Mouse (Mus musculus): Measurements from ENCODE around the gene Hexdc. TPM values are rescaled to one million over a fixed set of nuclear protein-coding genes. Genes with fewer than 3 reads are reported as not detected.

Hexdc gene
- total and polyA plus RNA-seq, 2 experiments from 2014 or later, result 30.7 to 89.6 TPM

DNA sequence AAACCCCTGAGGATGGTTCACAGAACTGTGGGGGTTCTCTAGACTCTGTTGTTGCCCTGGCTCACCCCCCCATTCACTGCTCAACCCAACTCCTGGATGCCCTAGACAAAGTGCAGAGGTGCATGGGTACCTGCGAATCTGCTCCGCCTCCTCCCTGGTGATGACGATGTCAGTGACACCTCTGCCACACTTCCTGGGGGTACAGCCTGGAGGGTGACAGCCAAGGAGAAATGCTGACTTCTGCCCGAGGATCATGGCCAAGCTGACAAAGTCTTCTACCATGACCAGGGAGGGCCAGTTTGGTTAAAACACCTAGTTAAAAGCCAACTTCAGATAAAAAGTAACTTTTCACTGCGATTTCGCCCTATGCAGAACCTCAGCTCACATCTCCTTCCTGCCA is 3.5 kb upstream of the Hexdc start:
- no peak for TF ChIP-seq CTCF (IDR thresholded peaks at IDR 0.05; ENCODE audit: low read depth)
- H3K4me1 ChIP-seq (ENCODE audit: insufficient read depth, low read length), result no peaks in the 10 kb centered on the region; the same call in 1 of the 2 replicates
- 92% methylated on average over 6 of the region's 6 CpGs for WGBS
- H3K9ac ChIP-seq (replicated peaks; ENCODE audit: low read length), result no peak overlapping the region
- ATAC-seq (no peak), DNase-seq (ENCODE audit: low spot score) (no peak)
- H3K36me3 ChIP-seq (ENCODE audit: insufficient read depth, low read length), result 0 out of 2 replicates have a peak, but pooled peaks cover 4% of the 10 kb centered on the region
- H3K27me3 ChIP-seq (ENCODE audit: insufficient read depth, low read length), result no peaks in the 10 kb centered on the region
- H3K9me3 ChIP-seq (ENCODE audit: low read length), result no peaks in the 10 kb centered on the region
- no peak overlapping the region for H3K27ac ChIP-seq
- H3K4me3 ChIP-seq (ENCODE audit: low read length), result no peak overlapping the region
- no peak overlapping the region for H3K4me2 ChIP-seq (ENCODE audit: low read depth, low read length)

DNA sequence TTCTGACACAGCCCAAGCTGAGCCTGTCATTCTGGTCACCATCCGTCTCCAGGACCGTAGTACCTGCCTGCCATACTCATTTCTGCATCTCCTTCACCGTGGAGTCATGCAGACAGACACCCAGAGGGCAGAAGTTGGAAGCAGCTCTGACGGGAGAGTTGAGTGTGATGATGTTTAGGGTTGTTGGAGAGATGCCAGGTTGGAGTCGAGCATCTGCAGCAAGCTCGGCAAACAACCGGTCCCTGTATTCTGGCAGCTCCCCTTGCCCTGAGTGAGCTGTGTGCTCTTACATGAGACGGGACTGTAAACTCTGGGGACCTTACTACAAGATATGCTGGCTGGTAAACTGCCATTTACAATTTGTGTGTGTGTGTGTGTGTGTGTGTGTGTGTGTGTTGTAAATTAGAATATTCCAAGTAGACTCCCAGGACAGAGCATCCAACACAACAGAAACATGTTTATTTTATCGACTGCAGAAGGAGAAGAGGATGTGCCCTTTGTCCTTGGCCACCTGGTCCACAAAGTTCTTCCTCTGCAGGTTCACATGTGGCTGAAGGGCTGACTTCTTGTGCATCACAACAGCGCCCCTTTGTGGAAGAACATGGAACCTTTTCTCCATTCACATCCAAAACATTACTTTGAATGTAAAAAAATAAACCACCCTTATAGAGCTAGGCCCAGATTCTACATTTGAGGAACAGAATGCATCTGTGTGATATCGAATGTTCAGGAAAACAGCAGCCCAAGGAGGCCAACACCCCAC is 2.6 kb upstream of the Hexdc start:
- H3K4me1 ChIP-seq (ENCODE audit: insufficient read depth, low read length), result no peaks in the 10 kb centered on the region; the same call in 1 of the 2 replicates

DNA sequence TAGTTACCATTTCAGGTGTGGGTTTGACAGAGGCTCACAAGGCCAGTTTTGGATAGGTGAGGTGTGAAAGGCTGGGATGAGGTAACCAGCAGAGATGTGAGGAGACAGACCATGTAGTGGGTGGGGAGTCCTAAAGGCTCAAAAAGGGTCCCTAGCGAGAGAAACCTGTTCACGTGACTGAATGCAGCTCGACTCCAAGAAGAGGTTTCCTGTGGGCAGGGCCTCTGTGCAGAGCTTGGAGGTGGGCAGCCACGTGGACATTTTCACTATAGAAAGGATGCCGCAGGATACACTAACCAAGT is 423 bp upstream of the Hexdc start:
- TF ChIP-seq CTCF (IDR thresholded peaks at IDR 0.05; ENCODE audit: low read depth), result no peak
- DNase-seq (ENCODE audit: low spot score) (no peak), ATAC-seq (no peak)
- Histone ChIP-seq H3K4me2 (ENCODE audit: low read depth, low read length) (peak overlapping the region; percentile 62), H3K9ac (replicated peaks; ENCODE audit: low read length) (peak overlapping the region; percentile 79), H3K4me3 (ENCODE audit: low read length) (peak overlapping the region; percentile 79), H3K4me1 (ENCODE audit: insufficient read depth, low read length) (no peaks in the 10 kb centered on the region; the same call in 1 of the 2 replicates), H3K27ac (peak overlapping the region; percentile 81), H3K9me3 (ENCODE audit: low read length) (no peaks in the 10 kb centered on the region), H3K36me3 (ENCODE audit: insufficient read depth, low read length) (peaks cover 8% of the 10 kb centered on the region; the same call in 1 of the 2 replicates), H3K27me3 (ENCODE audit: insufficient read depth, low read length) (no peaks in the 10 kb centered on the region)
- WGBS, result 0% methylated on average over 5 of the region's 5 CpGs

More for the DNA sequence above, 2.6 kb upstream of the Hexdc start:
- no peaks in the 10 kb centered on the region for H3K27me3 ChIP-seq (ENCODE audit: insufficient read depth, low read length)
- TF ChIP-seq CTCF (IDR thresholded peaks at IDR 0.05; ENCODE audit: low read depth), result peak; percentile 76
- no peak overlapping the region for H3K4me3 ChIP-seq (ENCODE audit: low read length)
- no peak overlapping the region for H3K4me2 ChIP-seq (ENCODE audit: low read depth, low read length)
- no peak for ATAC-seq
- no peak overlapping the region for H3K9ac ChIP-seq (replicated peaks; ENCODE audit: low read length)
- 44% methylated on average over 11 of the region's 11 CpGs for WGBS
- no peak overlapping the region for H3K27ac ChIP-seq
- peak; percentile 72 for DNase-seq (ENCODE audit: low spot score)
- no peaks in the 10 kb centered on the region for H3K9me3 ChIP-seq (ENCODE audit: low read length)
- H3K36me3 ChIP-seq (ENCODE audit: insufficient read depth, low read length), result no peaks in the 10 kb centered on the region

DNA sequence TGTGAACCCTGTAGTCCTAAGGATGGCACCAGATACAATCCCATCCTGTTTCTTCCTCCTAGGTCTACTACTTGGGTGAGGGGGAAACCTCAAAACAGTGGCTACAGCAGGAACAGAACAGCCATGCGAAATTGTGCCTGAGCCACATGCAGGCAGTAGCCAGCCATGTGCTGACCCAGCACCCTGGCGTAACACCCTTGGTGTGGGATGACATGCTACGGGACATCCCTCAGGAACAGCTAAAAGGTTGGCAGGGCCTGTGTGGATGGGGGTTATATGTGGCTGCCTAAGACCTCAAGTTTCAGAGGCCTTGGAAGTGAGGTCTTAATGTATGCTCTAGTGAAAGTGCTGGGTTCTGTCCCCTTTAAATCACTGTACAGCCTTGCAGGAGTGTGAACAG is 12.6 kb downstream of the Hexdc start:
- WGBS, result 93% methylated on average over 3 of the region's 3 CpGs
- peaks cover 23% of the 10 kb centered on the region; the same call in 1 of the 2 replicates for H3K36me3 ChIP-seq (ENCODE audit: insufficient read depth, low read length)
- no peak for ATAC-seq

DNA sequence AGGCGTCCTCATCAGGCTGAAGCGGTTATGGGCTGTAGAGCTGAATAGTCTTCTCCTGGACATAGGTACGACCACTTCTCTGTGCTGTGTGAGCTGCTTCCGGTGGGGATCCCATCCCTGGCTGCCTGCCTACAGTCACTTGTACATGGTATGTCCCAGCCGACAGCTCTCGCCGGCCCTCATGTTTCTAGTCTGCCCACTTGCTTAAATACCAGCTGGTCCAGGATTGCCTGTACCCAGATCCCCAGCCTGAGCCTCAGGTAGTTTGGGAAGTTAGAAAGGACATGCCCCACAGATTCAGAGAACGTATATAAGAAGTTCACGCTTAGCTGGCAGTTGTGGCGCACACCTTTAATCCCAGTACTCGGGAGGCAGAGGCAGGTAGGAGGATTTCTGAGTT is 15.5 kb downstream of the Hexdc start:
- no peak for ATAC-seq
- H3K4me2 ChIP-seq (ENCODE audit: low read depth, low read length), result no peak overlapping the region
- no peaks in the 10 kb centered on the region for H3K4me1 ChIP-seq (ENCODE audit: insufficient read depth, low read length)
- WGBS, result 91% methylated on average over 11 of the region's 11 CpGs
- H3K27ac ChIP-seq, result no peak overlapping the region
- no peak for DNase-seq (ENCODE audit: low spot score)
- peaks cover 29% of the 10 kb centered on the region for H3K36me3 ChIP-seq (ENCODE audit: insufficient read depth, low read length)
- H3K9ac ChIP-seq (replicated peaks; ENCODE audit: low read length), result no peak overlapping the region
- no peak for TF ChIP-seq CTCF (IDR thresholded peaks at IDR 0.05; ENCODE audit: low read depth)
- H3K9me3 ChIP-seq (ENCODE audit: low read length), result no peaks in the 10 kb centered on the region
- no peaks in the 10 kb centered on the region for H3K27me3 ChIP-seq (ENCODE audit: insufficient read depth, low read length)
- H3K4me3 ChIP-seq (ENCODE audit: low read length), result no peak overlapping the region

More for the DNA sequence above, 12.6 kb downstream of the Hexdc start:
- Histone ChIP-seq H3K9ac (replicated peaks; ENCODE audit: low read length) (no peak overlapping the region), H3K4me2 (ENCODE audit: low read depth, low read length) (no peak overlapping the region), H3K4me1 (ENCODE audit: insufficient read depth, low read length) (no peaks in the 10 kb centered on the region), H3K9me3 (ENCODE audit: low read length) (no peaks in the 10 kb centered on the region), H3K4me3 (ENCODE audit: low read length) (no peak overlapping the region), H3K27me3 (ENCODE audit: insufficient read depth, low read length) (no peaks in the 10 kb centered on the region), H3K27ac (no peak overlapping the region)
- no peak for DNase-seq (ENCODE audit: low spot score)
- no peak for TF ChIP-seq CTCF (IDR thresholded peaks at IDR 0.05; ENCODE audit: low read depth)

- no peak overlapping the region for H3K9ac ChIP-seq (replicated peaks; ENCODE audit: low read length)
- no peak for TF ChIP-seq CTCF (IDR thresholded peaks at IDR 0.05; ENCODE audit: low read depth)
- H3K27me3 ChIP-seq (ENCODE audit: insufficient read depth, low read length), result no peaks in the 10 kb centered on the region
- H3K4me3 ChIP-seq (ENCODE audit: low read length), result no peak overlapping the region
- no peaks in the 10 kb centered on the region for H3K4me1 ChIP-seq (ENCODE audit: insufficient read depth, low read length)
- peaks cover 29% of the 10 kb centered on the region for H3K36me3 ChIP-seq (ENCODE audit: insufficient read depth, low read length)
- H3K9me3 ChIP-seq (ENCODE audit: low read length), result no peaks in the 10 kb centered on the region
- 82% methylated on average over 5 of the region's 5 CpGs for WGBS
- ATAC-seq, result no peak
- no peak for DNase-seq (ENCODE audit: low spot score)
- no peak overlapping the region for H3K4me2 ChIP-seq (ENCODE audit: low read depth, low read length)
- no peak overlapping the region for H3K27ac ChIP-seq
Measured at GRCm38 (mm10) chr11:121220771-121221170, 16.5 kb downstream of the Hexdc start.

- no peak overlapping the region for H3K9ac ChIP-seq (replicated peaks; ENCODE audit: low read length)
- ATAC-seq (no peak), DNase-seq (ENCODE audit: low spot score) (no peak)
- H3K27me3 ChIP-seq (ENCODE audit: insufficient read depth, low read length), result no peaks in the 10 kb centered on the region
- no peak for TF ChIP-seq CTCF (IDR thresholded peaks at IDR 0.05; ENCODE audit: low read depth)
- H3K27ac ChIP-seq, result no peak overlapping the region
- no peaks in the 10 kb centered on the region for H3K9me3 ChIP-seq (ENCODE audit: low read length)
- H3K4me1 ChIP-seq (ENCODE audit: insufficient read depth, low read length), result no peaks in the 10 kb centered on the region
- peaks cover 33% of the 10 kb centered on the region for H3K36me3 ChIP-seq (ENCODE audit: insufficient read depth, low read length)
- no peak overlapping the region for H3K4me3 ChIP-seq (ENCODE audit: low read length)
- no peak overlapping the region for H3K4me2 ChIP-seq (ENCODE audit: low read depth, low read length)
- 90% methylated on average over 6 of the region's 6 CpGs for WGBS
Measured at GRCm38 (mm10) chr11:121221321-121222010, 17.2 kb downstream of the Hexdc start.
